Mouse (Mus musculus): ENCODE measurements around the gene Gimap8. TPM values are rescaled to one million over a fixed set of nuclear protein-coding genes. Genes with fewer than 3 reads are reported as not detected.

Gimap8 gene
- polyA plus RNA-seq, 2 experiments = 0.70 to 2.3 TPM

DNA sequence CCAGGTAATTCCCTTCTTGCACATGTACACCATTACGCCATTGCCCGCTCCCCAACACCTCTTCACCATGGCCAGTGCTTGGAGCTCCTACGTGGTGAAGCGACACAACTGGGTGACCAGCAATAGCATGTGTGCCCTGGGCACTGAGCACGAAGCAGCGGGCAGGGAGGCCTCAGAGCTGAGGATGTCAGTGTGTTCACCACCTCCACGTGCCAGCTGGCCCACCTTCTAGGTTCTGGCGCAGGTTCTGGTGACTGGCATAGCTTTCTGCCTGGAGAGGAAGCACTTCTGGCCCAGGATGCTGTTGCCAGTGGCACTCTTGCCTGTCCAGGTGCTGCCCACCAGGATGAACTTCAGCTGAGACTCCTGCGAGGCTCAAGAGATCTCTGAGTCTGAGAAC lies 18.4 kb downstream of the Gimap8 start:
- H3K4me1 ChIP-seq (ENCODE audit: control insufficient read depth, insufficient read depth, low read length) = no peaks in the 10 kb centered on the region
- no peaks in the 10 kb centered on the region for H3K9me3 ChIP-seq (ENCODE audit: control insufficient read depth, low read length)
- H3K36me3 ChIP-seq (ENCODE audit: control insufficient read depth, insufficient read depth, low read length) = no peaks in the 10 kb centered on the region
- 93% methylated on average over 9 of the region's 9 CpGs for WGBS
- no peak for TF ChIP-seq POLR2A (IDR thresholded peaks at IDR 0.05; ENCODE audit: borderline replicate concordance, extremely low read depth, insufficient read depth, insufficient read length)
- H3K4me3 ChIP-seq (replicated peaks; ENCODE audit: low read length) = no peak overlapping the region
- ATAC-seq (ENCODE audit: low FRiP score, low read depth) (no peak), DNase-seq (ENCODE audit: low spot score) (no peak)
- no peak overlapping the region for H3K27ac ChIP-seq (replicated peaks; ENCODE audit: low read depth, low read length)
- no peaks in the 10 kb centered on the region for H3K27me3 ChIP-seq (ENCODE audit: control insufficient read depth, insufficient read depth, low read length)
- no peak overlapping the region for H3K9ac ChIP-seq (ENCODE audit: low read depth, low read length, severe bottlenecking)
- H3K4me2 ChIP-seq (replicated peaks; ENCODE audit: low read depth, low read length, severe bottlenecking) = no peak overlapping the region

DNA sequence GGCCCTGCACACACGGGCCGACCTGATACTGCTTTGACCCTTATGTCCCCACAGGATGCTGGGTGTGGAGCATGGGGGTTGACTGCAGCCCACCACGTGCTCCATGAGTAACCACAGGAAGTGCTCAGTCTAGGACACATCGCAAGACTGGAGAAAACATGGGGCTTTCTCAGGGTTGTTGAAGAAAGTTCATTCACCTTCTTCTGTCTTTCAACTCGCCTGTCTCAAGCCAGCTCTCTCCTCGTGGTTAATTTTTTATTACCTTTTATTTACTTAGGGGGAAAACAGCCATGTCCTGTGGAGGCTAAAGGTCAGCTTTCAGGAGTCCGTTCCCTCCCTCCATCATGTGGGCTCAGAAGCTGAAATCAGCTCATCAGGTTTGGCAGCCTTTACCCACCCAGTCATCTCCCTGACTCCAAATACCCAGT lies 19.1 kb downstream of the Gimap8 start:
- no peak overlapping the region for H3K27ac ChIP-seq (replicated peaks; ENCODE audit: low read depth, low read length)
- no peak overlapping the region for H3K9ac ChIP-seq (ENCODE audit: low read depth, low read length, severe bottlenecking)
- H3K4me3 ChIP-seq (replicated peaks; ENCODE audit: low read length) = no peak overlapping the region
- DNase-seq (ENCODE audit: low spot score) (no peak), ATAC-seq (ENCODE audit: low FRiP score, low read depth) (no peak)
- WGBS = 29% methylated on average over 7 of the region's 7 CpGs
- H3K9me3 ChIP-seq (ENCODE audit: control insufficient read depth, low read length) = no peaks in the 10 kb centered on the region
- no peak for TF ChIP-seq POLR2A (IDR thresholded peaks at IDR 0.05; ENCODE audit: borderline replicate concordance, extremely low read depth, insufficient read depth, insufficient read length)
- H3K4me2 ChIP-seq (replicated peaks; ENCODE audit: low read depth, low read length, severe bottlenecking) = no peak overlapping the region
- H3K4me1 ChIP-seq (ENCODE audit: control insufficient read depth, insufficient read depth, low read length) = no peaks in the 10 kb centered on the region
- no peaks in the 10 kb centered on the region for H3K36me3 ChIP-seq (ENCODE audit: control insufficient read depth, insufficient read depth, low read length)
- H3K27me3 ChIP-seq (ENCODE audit: control insufficient read depth, insufficient read depth, low read length) = no peaks in the 10 kb centered on the region

DNA sequence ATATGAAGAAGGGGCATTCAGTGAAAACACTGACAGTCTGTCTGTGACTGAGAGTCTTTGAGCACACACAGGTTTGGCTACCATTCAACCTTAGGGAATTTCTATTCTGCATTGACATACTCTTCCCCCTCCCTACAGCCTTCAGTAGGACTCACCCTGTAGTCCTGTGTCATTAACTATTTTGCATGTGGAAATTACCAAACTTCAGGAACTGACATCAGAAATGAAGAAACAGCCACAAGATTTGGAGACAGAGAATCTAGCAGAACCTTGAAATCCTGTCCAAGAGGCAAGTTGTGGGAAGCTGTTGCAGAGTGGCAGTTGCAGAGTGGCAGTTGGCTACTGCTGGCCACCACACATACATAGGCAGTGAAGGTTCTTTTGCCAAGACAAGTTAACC lies 21.0 kb downstream of the Gimap8 start:
- H3K27me3 ChIP-seq (ENCODE audit: control insufficient read depth, insufficient read depth, low read length) = no peaks in the 10 kb centered on the region
- no peak overlapping the region for H3K4me2 ChIP-seq (replicated peaks; ENCODE audit: low read depth, low read length, severe bottlenecking)
- ATAC-seq (ENCODE audit: low FRiP score, low read depth) (no peak), DNase-seq (ENCODE audit: low spot score) (no peak)
- no peak overlapping the region for H3K4me3 ChIP-seq (replicated peaks; ENCODE audit: low read length)
- H3K9me3 ChIP-seq (ENCODE audit: control insufficient read depth, low read length) = no peaks in the 10 kb centered on the region
- H3K27ac ChIP-seq (replicated peaks; ENCODE audit: low read depth, low read length) = no peak overlapping the region
- H3K4me1 ChIP-seq (ENCODE audit: control insufficient read depth, insufficient read depth, low read length) = no peaks in the 10 kb centered on the region
- no peak for TF ChIP-seq POLR2A (IDR thresholded peaks at IDR 0.05; ENCODE audit: borderline replicate concordance, extremely low read depth, insufficient read depth, insufficient read length)
- H3K9ac ChIP-seq (ENCODE audit: low read depth, low read length, severe bottlenecking) = no peak overlapping the region
- H3K36me3 ChIP-seq (ENCODE audit: control insufficient read depth, insufficient read depth, low read length) = no peaks in the 10 kb centered on the region

DNA sequence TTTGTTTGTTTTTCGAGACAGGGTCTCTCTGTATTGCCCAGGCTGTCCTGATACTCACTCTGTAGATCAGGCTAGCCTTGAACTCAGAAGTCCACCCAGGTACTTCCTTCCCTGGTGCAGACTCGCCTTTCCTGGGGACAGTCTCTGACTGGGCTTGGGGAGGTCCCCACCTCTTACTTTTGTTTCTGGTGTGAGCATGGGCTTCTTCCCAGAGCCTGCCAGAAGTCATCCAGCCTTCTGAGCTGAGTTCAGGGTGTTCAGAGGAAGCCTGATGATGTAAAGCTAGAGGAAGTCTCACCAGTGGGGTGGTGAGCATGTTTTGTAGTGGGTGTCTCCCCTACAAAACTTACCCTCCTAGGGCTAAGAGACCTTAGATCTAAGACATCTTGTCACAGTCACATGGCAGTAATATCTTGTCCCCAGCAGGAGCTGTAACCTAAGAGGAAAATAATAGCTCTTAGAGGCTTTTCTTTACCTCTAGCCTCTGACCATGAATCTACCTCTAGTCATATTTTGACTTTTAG lies 22.5 kb downstream of the Gimap8 start:
- H3K36me3 ChIP-seq (ENCODE audit: control insufficient read depth, insufficient read depth, low read length) = no peaks in the 10 kb centered on the region
- H3K4me2 ChIP-seq (replicated peaks; ENCODE audit: low read depth, low read length, severe bottlenecking) = no peak overlapping the region
- no peak for ATAC-seq (ENCODE audit: low FRiP score, low read depth)
- TF ChIP-seq POLR2A (IDR thresholded peaks at IDR 0.05; ENCODE audit: borderline replicate concordance, extremely low read depth, insufficient read depth, insufficient read length) = no peak
- WGBS = 57% methylated on average over 2 of the region's 2 CpGs
- H3K27me3 ChIP-seq (ENCODE audit: control insufficient read depth, insufficient read depth, low read length) = no peaks in the 10 kb centered on the region
- H3K4me3 ChIP-seq (replicated peaks; ENCODE audit: low read length) = no peak overlapping the region
- no peak for DNase-seq (ENCODE audit: low spot score)
- H3K9me3 ChIP-seq (ENCODE audit: control insufficient read depth, low read length) = no peaks in the 10 kb centered on the region
- H3K27ac ChIP-seq (replicated peaks; ENCODE audit: low read depth, low read length) = no peak overlapping the region
- no peaks in the 10 kb centered on the region for H3K4me1 ChIP-seq (ENCODE audit: control insufficient read depth, insufficient read depth, low read length)
- H3K9ac ChIP-seq (ENCODE audit: low read depth, low read length, severe bottlenecking) = no peak overlapping the region

DNA sequence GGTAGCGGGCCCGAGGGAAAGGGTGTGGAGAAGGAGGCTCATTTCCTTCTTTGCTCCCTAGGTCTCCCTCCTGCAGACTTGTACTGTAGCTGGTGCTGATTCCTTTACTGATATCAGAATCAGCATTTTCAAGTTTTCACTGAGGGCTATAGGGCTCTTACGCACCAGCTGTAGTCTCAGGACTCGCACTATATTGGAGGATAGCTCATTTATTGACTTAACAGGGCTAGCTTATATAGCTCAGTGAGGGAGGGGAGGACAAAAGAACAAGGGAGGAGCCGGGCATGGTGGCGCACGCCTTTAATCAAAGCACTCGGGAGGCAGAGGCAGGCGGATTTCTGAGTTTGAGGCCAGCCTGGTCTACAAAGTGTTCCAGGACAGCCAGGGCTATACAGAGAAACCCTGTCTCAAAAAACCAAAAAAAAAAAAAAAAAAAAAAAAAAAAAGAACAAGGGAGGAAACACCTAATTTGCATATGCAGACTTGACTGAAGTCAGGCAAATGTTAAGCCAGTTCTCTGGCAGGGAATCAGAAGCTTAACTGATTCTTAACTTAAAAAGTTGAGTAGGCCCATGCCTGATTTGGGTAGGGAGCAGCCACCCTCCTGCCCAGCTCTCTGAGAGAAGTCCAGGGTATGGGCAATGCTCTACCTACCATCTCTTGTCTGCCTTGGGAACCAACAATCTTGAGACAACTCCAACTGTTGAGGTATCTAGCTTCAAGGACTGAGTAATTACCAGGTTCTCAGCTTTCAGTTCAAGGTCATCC lies 27.4 kb downstream of the Gimap8 start:
- Histone ChIP-seq H3K27ac (replicated peaks; ENCODE audit: low read depth, low read length) (no peak overlapping the region), H3K4me3 (replicated peaks; ENCODE audit: low read length) (no peak overlapping the region), H3K36me3 (ENCODE audit: control insufficient read depth, insufficient read depth, low read length) (no peaks in the 10 kb centered on the region), H3K4me2 (replicated peaks; ENCODE audit: low read depth, low read length, severe bottlenecking) (no peak overlapping the region), H3K4me1 (ENCODE audit: control insufficient read depth, insufficient read depth, low read length) (no peaks in the 10 kb centered on the region), H3K9me3 (ENCODE audit: control insufficient read depth, low read length) (no peaks in the 10 kb centered on the region), H3K9ac (ENCODE audit: low read depth, low read length, severe bottlenecking) (no peak overlapping the region), H3K27me3 (ENCODE audit: control insufficient read depth, insufficient read depth, low read length) (no peaks in the 10 kb centered on the region)
- ATAC-seq (ENCODE audit: low FRiP score, low read depth) (no peak), DNase-seq (ENCODE audit: low spot score) (no peak)
- TF ChIP-seq POLR2A (IDR thresholded peaks at IDR 0.05; ENCODE audit: borderline replicate concordance, extremely low read depth, insufficient read depth, insufficient read length) = no peak
- WGBS = 95% methylated on average over 9 of the region's 9 CpGs

Measured in limb, embryonic 14.5 days (tissue).